Mouse (Mus musculus): ENCODE measurements around the gene Hist1h2bf. TPM values are rescaled to one million over a fixed set of nuclear protein-coding genes. Genes with fewer than 3 reads are reported as not detected.
"Not testable (repeated sequence)": the region's sequence is repeated elsewhere in the genome, so short reads cannot be mapped to it uniquely, and the experiment has no call there.

The Hist1h2bf gene
- polyA plus RNA-seq, 1 experiment from 2014 or later: 1.1 TPM

DNA sequence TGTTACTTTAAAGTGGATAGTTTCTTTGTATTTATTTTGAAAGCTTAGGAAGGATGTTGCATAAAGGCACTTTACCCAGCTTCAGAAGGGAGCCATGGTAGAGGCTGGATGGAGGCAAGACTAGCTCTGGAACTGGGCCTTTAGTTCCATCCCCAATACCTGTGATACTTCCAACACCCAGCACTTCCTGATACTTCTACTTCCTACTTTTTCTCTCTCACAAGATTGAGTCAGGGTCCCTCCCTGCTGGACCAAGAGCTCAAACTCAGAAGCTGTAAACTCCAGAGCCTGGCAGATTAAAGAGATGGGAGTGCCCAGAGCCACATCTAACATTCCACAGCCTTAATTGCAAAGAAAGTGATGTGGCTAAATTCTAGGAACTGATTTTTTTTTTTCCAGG lies 10.3 kb upstream of the Hist1h2bf start:
- H3K4me1 ChIP-seq: peaks cover 17% of the 10 kb centered on the region
- no peaks in the 10 kb centered on the region for H3K9me3 ChIP-seq
- H3K27ac ChIP-seq: peak overlapping the region; percentile 91
- no peaks in the 10 kb centered on the region for H3K27me3 ChIP-seq (ENCODE audit: insufficient read depth, poor library complexity, severe bottlenecking)
- DNase-seq (ENCODE audit: low spot score): no peak
- peak overlapping the region; percentile 59 for H3K4me3 ChIP-seq
- no peaks in the 10 kb centered on the region for H3K36me3 ChIP-seq

GRCm38 (mm10) chr13:23583387-23584068 lies 9.5 kb upstream of the Hist1h2bf start:
- peaks cover 17% of the 10 kb centered on the region for H3K4me1 ChIP-seq
- DNase-seq (ENCODE audit: low spot score): no peak
- H3K27me3 ChIP-seq (ENCODE audit: insufficient read depth, poor library complexity, severe bottlenecking): no peaks in the 10 kb centered on the region
- no peak overlapping the region for H3K4me3 ChIP-seq
- H3K9me3 ChIP-seq: no peaks in the 10 kb centered on the region
- peak overlapping the region; percentile 81 for H3K27ac ChIP-seq
- H3K36me3 ChIP-seq: no peaks in the 10 kb centered on the region

GRCm38 (mm10) chr13:23582219-23583056 lies 8.4 kb upstream of the Hist1h2bf start:
- H3K27ac ChIP-seq: peak overlapping the region; percentile 81
- H3K4me1 ChIP-seq: peaks cover 17% of the 10 kb centered on the region
- no peaks in the 10 kb centered on the region for H3K36me3 ChIP-seq
- H3K4me3 ChIP-seq: peak overlapping the region; percentile 58
- H3K9me3 ChIP-seq: no peaks in the 10 kb centered on the region
- WGBS: 10% methylated on average over 6 of the region's 6 CpGs
- no peak for DNase-seq (ENCODE audit: low spot score)
- no peaks in the 10 kb centered on the region for H3K27me3 ChIP-seq (ENCODE audit: insufficient read depth, poor library complexity, severe bottlenecking)

- Histone ChIP-seq H3K9me3 (no peaks in the 10 kb centered on the region), H3K27me3 (ENCODE audit: insufficient read depth, poor library complexity, severe bottlenecking) (no peaks in the 10 kb centered on the region), H3K4me3 (peak within 1 kb of the TSS; percentile 58), H3K27ac (peak within 1 kb of the TSS; percentile 78), H3K4me1 (peaks cover 12% of the 10 kb centered on the region), H3K36me3 (no peaks in the 10 kb centered on the region)
- peak; percentile 98 for DNase-seq (ENCODE audit: low spot score)
- WGBS: under 1% methylated on average over 43 of the region's 43 CpGs
Observed at GRCm38 (mm10) chr13:23581408-23582218, 7.6 kb upstream of the Hist1h2bf start, which contains the start of gene Hist1h4d. Gene Hist1h4d, plus strand, starts transcription at chr13:23581598.

- peaks cover 11% of the 10 kb centered on the region; the same call in 1 of the 2 replicates for H3K4me1 ChIP-seq
- no peaks in the 10 kb centered on the region for H3K9me3 ChIP-seq
- no peak overlapping the region for H3K4me3 ChIP-seq
- H3K27me3 ChIP-seq (ENCODE audit: insufficient read depth, poor library complexity, severe bottlenecking): no peaks in the 10 kb centered on the region
- no peaks in the 10 kb centered on the region for H3K36me3 ChIP-seq
- no peak overlapping the region for H3K27ac ChIP-seq
- no peak for DNase-seq (ENCODE audit: low spot score)
- 94% methylated on average over 1 of the region's 1 CpGs for WGBS
Observed at GRCm38 (mm10) chr13:23577835-23578234, 3.8 kb upstream of the Hist1h2bf start.

DNA sequence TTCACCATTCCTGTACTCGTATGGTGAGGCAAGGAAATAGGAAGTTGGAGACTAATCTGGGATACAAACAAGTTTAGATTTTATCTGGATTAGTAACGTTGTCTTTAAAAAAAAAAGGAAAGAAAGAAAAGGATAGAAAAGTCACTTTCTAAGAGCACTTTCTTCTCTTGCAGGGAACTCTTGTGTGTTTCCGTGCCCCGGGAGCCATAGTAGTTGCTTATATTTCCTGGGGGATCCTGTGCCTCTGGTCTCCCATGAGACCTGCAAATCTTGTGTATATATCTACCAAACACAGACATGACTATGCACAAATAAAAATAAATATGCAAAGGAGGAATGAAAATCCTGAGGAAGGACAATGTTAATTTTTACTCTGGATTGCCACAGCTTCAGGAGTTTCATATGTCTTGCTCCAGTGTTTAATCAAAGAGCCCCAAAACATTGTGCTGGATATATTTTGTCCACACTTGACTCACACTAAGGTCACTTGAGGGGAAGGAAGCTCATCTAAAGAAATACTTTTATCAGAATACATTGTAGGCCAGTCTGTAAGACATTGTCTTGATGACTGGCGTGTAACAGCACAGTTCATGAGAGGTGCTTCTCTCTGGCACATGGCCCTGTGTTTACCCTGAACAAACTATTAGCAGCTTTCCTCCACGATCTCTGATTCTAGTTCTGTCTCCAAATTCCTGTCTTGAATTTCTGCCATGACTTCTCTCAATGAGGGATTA lies 3.1 kb upstream of the Hist1h2bf start:
- Histone ChIP-seq H3K27ac (peak overlapping the region; percentile 90), H3K4me3 (peak overlapping the region; percentile 59), H3K9me3 (no peaks in the 10 kb centered on the region), H3K36me3 (no peaks in the 10 kb centered on the region), H3K4me1 (peaks cover 9% of the 10 kb centered on the region; the same call in 1 of the 2 replicates), H3K27me3 (ENCODE audit: insufficient read depth, poor library complexity, severe bottlenecking) (no peaks in the 10 kb centered on the region)
- 57% methylated on average over 6 of the region's 6 CpGs for WGBS
- no peak for DNase-seq (ENCODE audit: low spot score)

DNA sequence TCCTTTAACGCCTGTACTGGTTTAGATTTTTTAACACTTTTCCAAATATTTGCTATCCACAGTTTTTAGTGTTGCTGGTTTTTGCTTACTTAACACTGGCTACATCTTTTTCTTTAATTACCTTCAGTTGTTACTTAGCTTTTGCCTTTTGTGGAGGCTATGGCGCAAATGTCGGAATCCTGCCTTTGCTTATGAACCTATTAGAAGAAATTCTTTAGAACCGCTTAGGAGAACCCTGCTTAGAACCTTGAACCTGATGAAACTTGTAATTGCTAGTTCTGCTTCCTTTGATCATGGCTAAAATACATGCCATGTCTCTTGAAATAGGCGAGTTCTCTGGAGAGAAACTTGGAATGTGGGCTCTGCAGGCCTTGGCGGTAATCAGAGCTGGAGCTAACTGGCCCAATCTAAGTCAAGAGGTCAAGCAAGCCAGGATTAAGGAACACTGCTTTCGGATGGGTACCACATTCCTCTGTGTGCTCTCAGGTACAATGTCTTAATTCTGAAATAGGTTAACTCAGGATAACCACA lies 2.4 kb upstream of the Hist1h2bf start:
- WGBS: 9% methylated on average over 7 of the region's 7 CpGs
- H3K4me1 ChIP-seq: peaks cover 5% of the 10 kb centered on the region; the same call in 1 of the 2 replicates
- DNase-seq (ENCODE audit: low spot score): no peak
- H3K9me3 ChIP-seq: no peaks in the 10 kb centered on the region
- H3K4me3 ChIP-seq: peak overlapping the region; percentile 59
- no peaks in the 10 kb centered on the region for H3K36me3 ChIP-seq
- H3K27me3 ChIP-seq (ENCODE audit: insufficient read depth, poor library complexity, severe bottlenecking): no peaks in the 10 kb centered on the region
- H3K27ac ChIP-seq: peak overlapping the region; percentile 90

DNA sequence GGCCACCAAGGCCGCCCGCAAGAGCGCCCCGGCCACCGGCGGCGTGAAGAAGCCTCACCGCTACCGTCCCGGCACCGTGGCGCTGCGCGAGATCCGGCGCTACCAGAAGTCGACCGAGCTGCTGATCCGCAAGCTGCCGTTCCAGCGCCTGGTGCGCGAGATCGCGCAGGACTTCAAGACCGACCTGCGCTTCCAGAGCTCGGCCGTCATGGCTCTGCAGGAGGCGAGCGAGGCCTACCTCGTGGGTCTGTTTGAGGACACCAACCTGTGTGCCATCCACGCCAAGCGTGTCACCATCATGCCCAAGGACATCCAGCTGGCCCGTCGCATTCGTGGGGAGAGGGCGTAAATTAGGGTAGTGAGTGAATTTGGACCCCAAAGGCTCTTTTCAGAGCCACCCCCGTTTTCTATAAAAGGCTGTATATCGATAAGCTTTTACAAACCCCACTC lies 1.9 kb upstream of the Hist1h2bf start:
- not testable (repeated sequence) for DNase-seq (ENCODE audit: low spot score); H3K9me3 ChIP-seq; H3K27me3 ChIP-seq (ENCODE audit: insufficient read depth, poor library complexity, severe bottlenecking); H3K4me1 ChIP-seq; H3K36me3 ChIP-seq
- under 1% methylated on average over 16 of the region's 40 CpGs for WGBS
- H3K27ac ChIP-seq: peak overlapping the region; percentile 90
- peak overlapping the region; percentile 59 for H3K4me3 ChIP-seq

DNA sequence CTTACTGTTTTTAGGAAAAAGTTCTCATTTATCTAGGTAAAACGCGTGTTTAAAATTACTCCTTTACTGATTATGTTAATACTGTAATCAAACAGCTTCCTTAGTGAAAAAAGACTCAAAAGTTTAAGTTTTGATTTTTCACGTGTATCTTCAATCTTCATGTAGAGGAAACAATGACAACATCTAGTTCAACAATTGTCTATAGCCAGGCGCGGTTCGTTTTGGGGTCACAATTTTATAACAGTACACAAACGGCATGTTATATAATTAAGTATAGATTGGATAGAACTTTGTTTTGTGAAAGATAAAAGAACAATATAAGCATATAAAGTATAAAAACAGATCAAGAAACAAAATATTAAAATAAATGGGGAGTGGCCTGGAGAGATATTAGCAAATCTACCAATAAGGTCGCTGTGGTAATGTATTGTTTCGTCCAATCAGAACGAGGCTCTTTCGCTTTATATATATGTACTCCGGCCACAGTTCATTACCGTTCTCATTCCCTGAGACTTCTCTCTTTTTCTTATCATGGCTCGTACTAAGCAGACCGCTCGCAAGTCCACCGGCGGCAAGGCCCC lies 1.4 kb upstream of the Hist1h2bf start, which contains the start of gene Hist1h3d:
Gene Hist1h3d, plus strand, starts transcription at position 493 of the 581 bp plus-strand sequence.
- peaks cover 5% of the 10 kb centered on the region; the same call in 1 of the 2 replicates for H3K4me1 ChIP-seq
- WGBS: under 1% methylated on average over 18 of the region's 18 CpGs
- H3K27ac ChIP-seq: peak within 1 kb of the TSS; percentile 90
- H3K27me3 ChIP-seq (ENCODE audit: insufficient read depth, poor library complexity, severe bottlenecking): no peaks in the 10 kb centered on the region
- H3K36me3 ChIP-seq: no peaks in the 10 kb centered on the region
- no peaks in the 10 kb centered on the region for H3K9me3 ChIP-seq
- DNase-seq (ENCODE audit: low spot score): no peak
- H3K4me3 ChIP-seq: peak within 1 kb of the TSS; percentile 59

GRCm38 (mm10) chr13:23574546-23575170 lies 662 bp upstream of the Hist1h2bf start:
- H3K9me3 ChIP-seq; DNase-seq (ENCODE audit: low spot score): not testable (repeated sequence)
- WGBS: under 1% methylated on average over 12 of the region's 39 CpGs

More at GRCm38 (mm10) chr13:23574546-23575170, 662 bp upstream of the Hist1h2bf start:
- H3K4me1 ChIP-seq; H3K27me3 ChIP-seq (ENCODE audit: insufficient read depth, poor library complexity, severe bottlenecking); H3K36me3 ChIP-seq: not testable (repeated sequence)
- peak overlapping the region; percentile 87 for H3K27ac ChIP-seq
- peak overlapping the region; percentile 59 for H3K4me3 ChIP-seq

All from heart, embryonic 10.5 days (tissue).